Mouse (Mus musculus) neural tube, embryonic 14.5 days (tissue): ENCODE measurements at regions not wholly inside any gene's neighbourhood (a gene's known extent, or its start where the extent isn't known, plus 50 kb on each side); places are given as distances from the start of the nearest gene placed in this dataset.

Experiments
- ATAC-seq: fragments of 200-750 bp; cut with Nextera tagmentation; 2 replicates; pipeline ENCODE4 v1.8.0; 2017; ENCODE audit warnings: low read depth, mild to moderate bottlenecking, moderate TSS enrichment, moderate library complexity
- H3K27ac ChIP-seq: fragments of 300-500 bp; sonication (generic); 2 replicates; pipeline ENCODE4 v1.5.1; 2014; ENCODE audit warnings: low read depth, mild to moderate bottlenecking, control low read depth, low read length, moderate library complexity, mixed read lengths
- H3K27me3 ChIP-seq: fragments of 300-500 bp; sonication (generic); 2 replicates; pipeline ENCODE4 v1.6.1; 2014; ENCODE audit warnings: low read length; ENCODE audit not compliant: control insufficient read depth, insufficient read depth
- H3K36me3 ChIP-seq: fragments of 300-500 bp; sonication (generic); 2 replicates; pipeline ENCODE4 v1.6.1; 2014; ENCODE audit warnings: low read length, mixed read lengths; ENCODE audit not compliant: control insufficient read depth, insufficient read depth
- H3K4me1 ChIP-seq: fragments of 300-500 bp; sonication (generic); 2 replicates; pipeline ENCODE4 v1.6.1; 2014; ENCODE audit warnings: low read length; ENCODE audit not compliant: control insufficient read depth, insufficient read depth
- H3K4me2 ChIP-seq: fragments of 300-500 bp; sonication (generic); 2 replicates; pipeline ENCODE4 v1.6.1; 2014; ENCODE audit warnings: mild to moderate bottlenecking, low read depth, low read length, control low read depth
- H3K4me3 ChIP-seq: fragments of 300-500 bp; sonication (generic); 2 replicates; pipeline ENCODE4 v1.5.1; 2014; ENCODE audit warnings: low read depth, low read length, control low read depth, mixed read lengths
- H3K9ac ChIP-seq: fragments of 300-500 bp; sonication (generic); replicated peaks from 2 replicates; pipeline ENCODE4 v1.6.1; 2014; ENCODE audit warnings: low read depth, mild to moderate bottlenecking, control low read depth, low read length, mixed read lengths
- H3K9me3 ChIP-seq: fragments of 300-500 bp; sonication (generic); 2 replicates; pipeline ENCODE4 v1.6.1; 2016; ENCODE audit warnings: low read length; ENCODE audit not compliant: control insufficient read depth
- WGBS: fragments of 180-500 bp; shearing (Covaris S2); extraction: QIAGEN DNeasy Blood & Tissue Kit; methylation state at CpG from one replicate; pipeline ENCODE4 v1.1.7; 2014; 5-methylcytosine and 5-hydroxymethylcytosine counted together

DNA sequence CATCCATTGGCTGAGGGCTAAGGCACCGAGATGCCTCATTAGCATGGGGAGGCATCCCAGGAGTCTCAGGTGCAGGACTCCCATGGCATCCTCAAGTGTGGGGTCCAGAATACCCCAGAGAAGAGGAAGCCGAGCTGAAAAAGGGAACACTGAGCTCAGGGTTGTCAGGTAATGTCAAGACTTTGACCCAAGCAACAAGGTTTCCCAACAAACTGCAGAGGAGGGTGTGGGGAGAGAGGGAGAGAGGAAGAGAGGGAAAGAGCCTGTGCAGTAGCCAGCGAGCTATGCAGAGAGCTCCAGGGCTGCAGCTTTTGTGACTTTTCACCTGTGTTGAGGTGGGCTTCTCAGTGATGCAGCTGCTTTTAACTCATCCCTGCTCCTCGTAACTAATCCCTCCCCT is 85.7 kb upstream of the Prok2 start:
- no peaks in the 10 kb centered on the region for H3K27me3 ChIP-seq
- H3K4me1 ChIP-seq, result no peaks in the 10 kb centered on the region
- H3K4me2 ChIP-seq, result no peak overlapping the region
- H3K36me3 ChIP-seq, result no peaks in the 10 kb centered on the region
- H3K9ac ChIP-seq, result no peak overlapping the region
- 81% methylated on average over 4 of the region's 4 CpGs for WGBS
- no peak for ATAC-seq
- no peaks in the 10 kb centered on the region for H3K9me3 ChIP-seq
- H3K4me3 ChIP-seq, result no peak overlapping the region
- no peak overlapping the region for H3K27ac ChIP-seq

DNA sequence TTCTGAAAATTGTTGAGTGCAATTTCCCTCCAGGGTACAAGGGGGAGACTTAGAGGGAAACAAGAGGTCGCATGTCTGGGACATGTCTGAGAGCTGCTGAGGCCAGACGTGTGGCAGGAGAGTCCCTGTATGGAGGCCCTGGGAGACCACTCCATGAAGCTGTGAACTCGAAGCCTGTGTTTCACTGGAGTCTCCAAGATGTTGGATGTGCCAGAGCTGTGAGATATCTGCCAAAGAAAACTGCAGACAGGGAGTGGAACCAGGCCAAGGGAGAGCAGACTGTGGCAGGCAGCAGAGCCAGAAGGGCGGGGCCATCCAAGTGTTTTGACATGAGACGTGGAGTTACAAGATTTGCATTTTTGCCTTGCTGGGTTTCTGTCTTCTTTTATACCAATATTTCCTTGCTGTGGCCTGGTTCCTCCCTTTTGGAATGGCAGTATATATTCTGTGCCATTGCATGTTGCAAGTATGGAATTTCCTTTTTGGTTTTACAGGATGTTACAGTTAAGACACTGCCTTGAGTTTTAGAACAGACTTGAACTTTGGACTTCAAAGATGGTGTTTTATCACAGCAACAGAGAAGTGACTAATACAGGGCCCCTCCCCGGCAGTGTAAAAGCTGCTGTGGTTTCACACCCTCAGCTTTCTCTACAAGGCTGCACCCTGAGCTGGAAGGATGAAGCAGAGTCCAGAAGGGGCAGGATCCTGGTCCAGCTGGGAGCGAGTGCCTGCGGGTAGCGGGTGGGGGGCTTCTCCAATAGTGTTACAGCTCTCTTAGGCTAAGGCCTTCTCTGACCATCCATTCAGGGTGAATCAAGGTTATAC is 85.0 kb upstream of the Prok2 start:
- 81% methylated on average over 9 of the region's 9 CpGs for WGBS
- Histone ChIP-seq H3K27ac (no peak overlapping the region), H3K9ac (no peak overlapping the region), H3K4me2 (no peak overlapping the region), H3K4me1 (no peaks in the 10 kb centered on the region), H3K27me3 (no peaks in the 10 kb centered on the region), H3K4me3 (no peak overlapping the region), H3K9me3 (no peaks in the 10 kb centered on the region), H3K36me3 (no peaks in the 10 kb centered on the region)
- ATAC-seq, result no peak

DNA sequence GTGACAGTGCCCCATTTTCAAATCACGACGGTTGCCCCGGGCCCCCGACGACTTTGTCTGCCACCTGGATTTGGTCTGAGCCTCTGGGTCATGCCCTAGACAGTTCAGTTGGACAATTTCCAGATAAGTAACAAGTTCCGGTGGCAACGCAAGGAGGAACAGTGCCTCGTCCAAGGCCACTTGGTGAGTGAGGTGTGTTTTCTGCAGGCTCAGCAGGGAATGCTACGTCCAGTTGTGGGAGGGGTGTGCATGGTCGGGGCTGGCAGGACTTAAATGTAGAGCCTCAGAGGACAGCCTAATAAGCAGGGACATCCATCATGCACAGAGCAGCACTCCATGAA is 78.7 kb upstream of the Prok2 start:
- no peaks in the 10 kb centered on the region for H3K27me3 ChIP-seq
- no peaks in the 10 kb centered on the region for H3K4me1 ChIP-seq
- H3K4me2 ChIP-seq, result no peak overlapping the region
- H3K36me3 ChIP-seq, result no peaks in the 10 kb centered on the region
- H3K9ac ChIP-seq, result no peak overlapping the region
- H3K9me3 ChIP-seq, result no peaks in the 10 kb centered on the region
- H3K27ac ChIP-seq, result no peak overlapping the region
- WGBS, result 50% methylated on average over 10 of the region's 10 CpGs
- H3K4me3 ChIP-seq, result no peak overlapping the region
- ATAC-seq, result peak; percentile 31; the same call in 1 of the 2 replicates

DNA sequence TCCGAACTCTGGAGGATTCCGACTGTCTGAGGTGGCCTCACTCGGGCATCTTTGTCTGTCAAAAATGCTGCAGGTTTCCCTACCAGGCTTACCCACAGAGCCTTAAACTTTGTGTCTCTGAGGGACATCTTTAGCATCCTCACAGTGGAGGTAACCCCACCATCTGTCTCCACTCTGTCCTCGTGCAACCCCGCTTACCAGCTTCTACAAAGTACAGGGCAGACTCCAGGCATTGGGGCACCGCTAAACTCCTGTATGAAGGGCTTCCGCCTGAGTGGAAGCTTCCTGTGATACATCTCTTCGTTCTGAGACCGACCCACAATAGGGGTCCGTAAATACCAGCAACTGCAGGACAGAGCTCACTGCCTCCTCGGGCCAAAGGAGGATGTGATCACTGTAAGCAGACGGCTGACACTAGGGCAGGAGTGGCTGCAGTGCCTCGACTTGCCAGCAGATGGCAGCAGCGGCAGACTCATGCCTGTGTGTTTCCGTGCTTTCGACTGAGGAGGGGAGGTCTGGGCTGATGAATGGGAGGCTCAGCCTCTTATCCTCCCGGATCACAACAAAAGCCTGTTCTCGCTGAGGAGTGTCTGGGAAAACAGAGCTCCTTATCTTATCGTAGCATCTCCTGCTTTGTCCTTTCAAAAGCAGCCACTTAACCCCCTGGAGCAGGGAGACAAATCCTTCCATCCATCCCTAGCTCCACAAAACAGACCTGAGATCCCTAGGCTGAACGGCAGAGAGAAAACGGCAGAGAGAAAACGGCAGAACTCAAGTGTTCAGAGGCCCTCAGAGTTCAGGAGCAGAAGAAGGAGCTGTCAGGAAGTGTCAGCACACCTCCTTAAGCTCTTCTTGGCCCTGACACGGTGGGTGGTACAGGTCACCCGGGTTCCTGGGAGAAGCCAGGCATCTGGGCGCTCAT is 78.1 kb upstream of the Prok2 start:
- H3K4me1 ChIP-seq, result no peaks in the 10 kb centered on the region
- H3K9me3 ChIP-seq, result no peaks in the 10 kb centered on the region

DNA sequence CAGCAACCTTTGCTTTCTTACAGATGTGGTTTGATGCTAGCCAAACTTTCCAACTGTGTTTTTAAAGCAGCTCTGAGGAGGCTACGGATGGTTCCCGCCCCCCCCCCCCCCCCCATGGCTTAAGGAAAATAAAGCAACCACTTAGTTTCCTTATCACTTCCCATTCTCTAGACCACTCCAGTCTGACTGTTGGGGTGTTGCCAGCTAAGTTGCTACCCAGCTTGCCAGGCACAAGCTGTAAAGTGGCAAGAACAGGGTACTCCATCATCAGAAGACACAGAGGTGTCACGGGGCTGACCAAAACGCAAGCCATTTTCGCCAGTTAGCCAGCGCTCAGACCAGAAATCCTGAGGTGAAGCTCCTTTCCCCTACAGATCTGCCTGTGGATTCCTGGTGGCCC is 74.7 kb upstream of the Prok2 start:
- no peaks in the 10 kb centered on the region for H3K4me1 ChIP-seq
- H3K4me2 ChIP-seq, result no peak overlapping the region
- ATAC-seq, result no peak
- H3K4me3 ChIP-seq, result no peak overlapping the region
- H3K9me3 ChIP-seq, result no peaks in the 10 kb centered on the region
- 79% methylated on average over 6 of the region's 6 CpGs for whole genome bisulfite sequencing
- H3K27me3 ChIP-seq, result no peaks in the 10 kb centered on the region
- no peaks in the 10 kb centered on the region for H3K36me3 ChIP-seq
- no peak overlapping the region for H3K9ac ChIP-seq
- no peak overlapping the region for H3K27ac ChIP-seq

More for the DNA sequence above, 78.1 kb upstream of the Prok2 start:
- Histone ChIP-seq H3K27me3 (no peaks in the 10 kb centered on the region), H3K36me3 (no peaks in the 10 kb centered on the region), H3K4me2 (peak overlapping the region; percentile 36; the same call in 1 of the 2 replicates), H3K4me3 (no peak overlapping the region), H3K9ac (no peak overlapping the region), H3K27ac (peak overlapping the region; percentile 34; the same call in 1 of the 2 replicates)
- peak; percentile 94 for ATAC-seq
- WGBS, result 25% methylated on average over 25 of the region's 25 CpGs

DNA sequence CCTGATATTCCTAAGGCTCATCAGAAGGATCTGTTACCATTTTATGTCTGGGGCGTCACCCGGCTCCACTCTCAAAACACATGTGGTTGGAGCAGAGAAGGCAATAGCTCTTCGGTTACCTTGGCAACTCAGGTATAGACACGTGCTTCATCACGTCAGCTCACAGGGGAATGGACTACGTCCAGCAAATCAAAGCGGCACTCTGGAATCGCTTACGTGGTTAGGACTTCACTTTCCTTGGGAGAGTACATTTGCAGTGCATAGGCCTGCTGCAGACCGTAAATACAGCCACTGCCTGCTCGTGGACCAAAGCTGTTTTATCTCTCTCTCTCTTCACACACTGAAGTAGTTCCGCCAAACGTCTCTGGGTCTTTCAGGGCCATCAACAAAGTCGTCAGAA is 74.1 kb upstream of the Prok2 start:
- no peak overlapping the region for H3K9ac ChIP-seq
- no peaks in the 10 kb centered on the region for H3K27me3 ChIP-seq
- no peak overlapping the region for H3K27ac ChIP-seq
- 48% methylated on average over 14 of the region's 14 CpGs for WGBS
- H3K4me1 ChIP-seq, result no peaks in the 10 kb centered on the region
- no peaks in the 10 kb centered on the region for H3K36me3 ChIP-seq
- H3K4me3 ChIP-seq, result no peak overlapping the region
- H3K9me3 ChIP-seq, result no peaks in the 10 kb centered on the region
- no peak overlapping the region for H3K4me2 ChIP-seq
- ATAC-seq, result no peak

DNA sequence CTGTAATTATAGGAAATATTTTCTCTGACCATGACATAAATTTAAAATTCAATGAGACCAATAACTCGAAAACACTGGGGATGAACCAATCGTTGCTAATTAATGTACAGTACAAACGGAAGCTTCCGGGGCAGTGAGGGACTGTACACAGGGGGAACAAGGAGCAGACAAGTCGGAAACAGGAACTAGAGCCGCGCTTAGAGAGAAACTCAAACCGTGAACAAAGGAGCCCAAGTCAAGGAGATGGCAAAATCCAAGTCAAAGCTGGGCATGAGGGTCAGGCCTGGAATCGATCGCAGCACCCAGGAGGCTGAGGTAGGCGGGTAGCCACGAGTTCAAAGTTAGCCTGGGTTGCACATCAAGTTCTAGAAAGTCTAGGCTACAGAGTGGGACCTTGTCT is 70.2 kb upstream of the Prok2 start:
- no peak overlapping the region for H3K4me2 ChIP-seq
- WGBS, result 90% methylated on average over 12 of the region's 12 CpGs
- no peaks in the 10 kb centered on the region; the same call in 1 of the 2 replicates for H3K27me3 ChIP-seq
- no peak overlapping the region for H3K27ac ChIP-seq
- no peak overlapping the region for H3K4me3 ChIP-seq
- no peaks in the 10 kb centered on the region for H3K36me3 ChIP-seq
- no peak for ATAC-seq
- no peaks in the 10 kb centered on the region for H3K4me1 ChIP-seq
- H3K9ac ChIP-seq, result no peak overlapping the region
- H3K9me3 ChIP-seq, result no peaks in the 10 kb centered on the region

DNA sequence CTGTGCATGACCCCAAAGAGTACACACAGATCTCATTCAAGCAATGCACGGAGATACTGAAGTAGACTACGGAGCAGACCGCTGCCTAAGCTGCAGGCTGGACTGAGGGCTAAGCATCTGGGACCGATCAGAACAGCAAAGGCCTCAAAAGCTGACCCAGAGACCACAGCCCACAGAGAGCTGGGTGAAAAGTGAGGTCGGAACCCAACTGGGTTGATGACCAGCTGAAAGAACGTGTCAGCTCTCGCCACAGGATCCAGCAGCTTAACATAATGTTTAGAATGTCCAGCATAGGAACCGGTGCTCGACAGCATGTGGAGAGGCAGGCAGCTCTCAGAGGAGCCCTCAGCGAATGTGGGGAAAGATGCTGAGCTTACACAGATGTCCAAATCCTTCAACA is 67.4 kb upstream of the Prok2 start:
- Histone ChIP-seq H3K4me3 (no peak overlapping the region), H3K36me3 (no peaks in the 10 kb centered on the region), H3K4me2 (no peak overlapping the region), H3K27ac (no peak overlapping the region), H3K4me1 (no peaks in the 10 kb centered on the region), H3K27me3 (no peaks in the 10 kb centered on the region; the same call in 1 of the 2 replicates), H3K9ac (no peak overlapping the region), H3K9me3 (no peaks in the 10 kb centered on the region)
- no peak for ATAC-seq
- 76% methylated on average over 10 of the region's 10 CpGs for WGBS

DNA sequence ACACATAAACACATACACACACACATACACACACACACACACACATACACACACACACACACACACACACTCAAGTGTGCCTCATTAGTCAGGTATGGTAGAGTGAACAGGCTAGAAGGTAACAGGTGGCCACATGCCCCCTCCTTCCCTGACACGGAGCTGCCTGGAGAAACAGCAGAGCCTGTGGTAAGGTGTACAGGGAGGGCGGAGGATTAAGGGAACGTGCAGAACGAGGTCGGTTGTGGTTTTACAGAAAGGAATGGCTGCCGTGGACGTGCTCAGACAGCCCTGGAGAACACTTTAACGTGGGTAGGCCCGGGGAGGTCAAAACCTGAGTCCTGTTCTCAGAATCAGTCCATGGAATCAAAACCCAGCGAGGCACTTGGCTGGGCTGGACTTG is 66.2 kb upstream of the Prok2 start:
- H3K27ac ChIP-seq, result no peak overlapping the region
- H3K27me3 ChIP-seq, result no peaks in the 10 kb centered on the region; the same call in 1 of the 2 replicates
- no peaks in the 10 kb centered on the region for H3K4me1 ChIP-seq
- no peak overlapping the region for H3K4me2 ChIP-seq
- H3K4me3 ChIP-seq, result no peak overlapping the region
- 73% methylated on average over 10 of the region's 10 CpGs for WGBS
- no peak for ATAC-seq
- H3K36me3 ChIP-seq, result no peaks in the 10 kb centered on the region
- no peaks in the 10 kb centered on the region for H3K9me3 ChIP-seq
- no peak overlapping the region for H3K9ac ChIP-seq
